Mouse (Mus musculus): ENCODE measurements around the gene Gmds.
A peak's percentile ranks its signal among the peaks of the same experiment; 100 is the strongest.

The Gmds gene

GRCm38 (mm10) chr13:31956112-31956511 lies 382.4 kb downstream of the Gmds start:
- no peak for DNase-seq (ENCODE audit: low spot score)

DNA sequence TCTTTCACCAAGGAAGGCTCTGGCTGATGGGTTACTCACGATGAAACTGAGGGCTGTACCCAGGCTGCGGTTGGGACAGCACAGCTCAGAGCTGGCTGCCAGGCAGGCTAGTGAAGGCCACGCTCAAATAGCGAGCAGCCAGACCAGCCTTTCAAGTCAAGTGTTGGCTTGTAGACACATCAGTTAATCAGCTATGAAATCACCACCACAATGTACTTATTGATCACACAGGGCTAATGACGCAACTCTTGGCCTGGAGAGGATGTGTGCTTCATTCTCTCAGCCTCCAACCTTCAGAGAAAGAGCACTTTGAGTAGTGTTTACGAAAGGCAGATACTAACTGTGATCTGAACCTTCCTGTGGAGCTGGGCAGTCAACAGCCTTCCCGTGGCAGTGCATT lies 383.4 kb downstream of the Gmds start:
- DNase-seq (ENCODE audit: low spot score), result peak; percentile 36

- no peak for DNase-seq (ENCODE audit: low spot score)
These were observed 393.8 kb downstream of the Gmds start for GRCm38 (mm10) chr13:31944676-31945210.

- DNase-seq (ENCODE audit: low spot score), result no peak
These were observed 394.9 kb downstream of the Gmds start for GRCm38 (mm10) chr13:31943482-31944275.

DNA sequence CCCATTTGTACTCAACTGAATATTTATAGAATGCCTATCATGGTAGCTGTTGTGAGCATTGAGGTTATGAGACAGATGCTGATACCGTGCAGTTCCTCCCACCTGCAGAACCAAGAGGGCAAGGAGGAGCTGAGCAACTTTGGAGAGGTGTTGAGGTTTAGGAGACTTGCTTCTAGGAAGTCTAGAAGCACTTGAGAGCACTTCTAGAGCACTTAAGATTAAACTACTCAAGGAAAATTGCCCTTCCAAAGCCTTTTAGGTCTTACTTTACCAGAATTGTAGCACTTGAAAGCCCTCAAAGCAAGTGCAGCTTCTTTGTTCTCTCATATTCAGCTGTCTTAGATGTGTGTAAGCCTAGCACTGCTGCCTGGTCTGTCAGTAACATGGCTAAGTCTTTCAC lies 409.2 kb downstream of the Gmds start:
- DNase-seq (ENCODE audit: low spot score), result no peak

GRCm38 (mm10) chr13:31926599-31926998 lies 411.9 kb downstream of the Gmds start:
- DNase-seq (ENCODE audit: low spot score), result no peak

DNA sequence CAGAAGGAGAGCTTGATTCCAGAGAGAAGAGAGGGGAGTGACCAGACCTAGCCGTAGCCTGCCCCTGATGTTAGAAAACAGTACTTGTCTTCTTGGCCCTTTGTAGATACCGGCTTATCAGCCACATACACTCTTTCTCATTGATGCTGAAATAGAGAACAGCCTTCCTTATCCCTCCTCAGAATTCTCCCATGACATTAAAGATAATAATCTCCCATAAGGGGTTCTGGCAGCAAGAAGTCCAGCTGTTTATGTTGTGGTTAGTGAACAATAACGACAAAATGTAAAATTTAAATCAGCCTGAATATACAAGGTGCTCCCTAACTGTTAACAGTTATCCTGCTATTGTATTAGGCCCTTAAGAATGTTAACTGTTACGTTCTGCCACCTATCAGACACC lies 414.0 kb downstream of the Gmds start:
- DNase-seq (ENCODE audit: low spot score), result no peak

DNA sequence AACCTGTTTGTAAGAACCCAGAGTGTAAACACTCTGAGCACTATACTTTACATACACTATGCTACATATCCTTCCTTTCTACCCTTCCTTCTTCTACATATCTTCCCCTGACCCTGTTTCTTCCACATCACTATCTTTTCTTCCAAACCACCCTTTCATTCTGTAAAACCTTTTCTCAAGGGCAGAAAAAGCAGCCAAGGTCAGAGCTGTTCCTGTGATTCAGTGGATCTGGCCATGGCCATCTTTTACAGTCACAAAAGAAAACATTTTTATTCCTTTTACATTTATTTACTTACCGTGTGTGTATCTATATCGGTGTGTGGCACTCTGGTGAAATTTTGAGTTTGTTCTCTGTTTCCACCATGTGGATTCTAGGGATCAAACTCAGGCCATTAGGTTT lies 418.8 kb downstream of the Gmds start:
- DNase-seq (ENCODE audit: low spot score), result no peak

- no peak for DNase-seq (ENCODE audit: low spot score)
These were observed 421.2 kb downstream of the Gmds start for GRCm38 (mm10) chr13:31917387-31917786.

- no peak for DNase-seq (ENCODE audit: low spot score)
These were observed 422.8 kb downstream of the Gmds start for GRCm38 (mm10) chr13:31915748-31916147.

- no peak for DNase-seq (ENCODE audit: low spot score)
These were observed 423.5 kb downstream of the Gmds start for GRCm38 (mm10) chr13:31914901-31915587.

DNA sequence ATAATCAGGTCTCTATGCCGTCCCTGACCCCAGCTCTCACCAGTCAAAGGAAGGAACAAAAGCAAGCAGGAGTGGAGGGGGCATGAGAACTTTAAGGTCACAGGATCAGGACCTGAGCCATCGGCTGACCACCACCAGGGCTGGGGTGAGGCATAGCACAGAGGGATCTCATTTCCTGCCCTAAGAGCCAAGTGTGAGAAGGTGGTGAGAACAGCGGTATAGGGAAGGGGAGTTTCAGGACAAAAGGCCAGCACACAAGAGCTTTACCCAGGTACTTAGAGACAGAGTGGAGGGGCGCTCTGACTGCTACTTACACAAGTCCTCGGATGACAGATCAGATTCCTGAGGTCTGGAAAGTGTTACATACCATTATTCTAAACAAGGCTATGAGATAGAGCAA lies 426.6 kb downstream of the Gmds start:
- no peak for DNase-seq (ENCODE audit: low spot score)

GRCm38 (mm10) chr13:31911362-31911761 lies 427.2 kb downstream of the Gmds start:
- no peak for DNase-seq (ENCODE audit: low spot score)

DNA sequence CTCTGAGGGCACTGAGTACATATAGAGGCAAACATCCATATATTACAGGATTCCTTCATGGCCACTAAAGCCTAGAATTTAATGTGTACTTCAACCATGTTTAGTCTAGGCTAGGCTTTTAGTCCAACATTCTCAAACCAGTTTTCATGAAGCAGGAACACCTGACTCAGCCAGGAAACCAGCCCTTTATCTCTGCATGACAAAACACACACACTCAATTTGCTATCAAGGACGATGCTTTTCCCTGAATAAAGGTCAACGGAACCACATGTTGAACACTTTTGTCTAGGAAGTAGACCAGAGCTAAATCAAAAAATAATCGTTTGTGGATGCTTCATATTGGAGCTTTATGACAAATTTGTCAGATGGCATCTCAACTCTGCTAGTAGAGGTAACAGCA lies 429.5 kb downstream of the Gmds start:
- no peak for DNase-seq (ENCODE audit: low spot score)

- no peak for DNase-seq (ENCODE audit: low spot score)
These were observed 432.0 kb downstream of the Gmds start for GRCm38 (mm10) chr13:31906514-31906913.

DNA sequence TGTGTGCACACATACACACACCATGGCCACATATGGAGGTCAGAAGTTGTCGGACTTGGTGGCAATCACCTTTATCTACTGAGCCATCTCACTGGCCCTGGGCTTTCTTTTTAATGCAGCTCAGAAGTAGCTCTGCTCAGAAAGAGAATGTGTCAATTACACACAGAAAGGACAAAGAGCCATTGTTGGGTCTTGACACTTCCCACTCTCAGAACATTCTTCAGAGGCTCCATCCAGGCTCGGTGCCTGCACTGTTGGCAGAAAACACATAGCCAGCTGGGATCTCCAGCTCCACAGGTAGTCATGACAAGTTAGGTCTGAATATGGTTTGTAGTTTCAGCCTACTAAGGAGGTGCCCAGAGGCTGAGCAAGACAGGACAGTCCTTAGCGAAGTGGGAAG lies 438.3 kb downstream of the Gmds start:
- no peak for DNase-seq (ENCODE audit: low spot score)

DNA sequence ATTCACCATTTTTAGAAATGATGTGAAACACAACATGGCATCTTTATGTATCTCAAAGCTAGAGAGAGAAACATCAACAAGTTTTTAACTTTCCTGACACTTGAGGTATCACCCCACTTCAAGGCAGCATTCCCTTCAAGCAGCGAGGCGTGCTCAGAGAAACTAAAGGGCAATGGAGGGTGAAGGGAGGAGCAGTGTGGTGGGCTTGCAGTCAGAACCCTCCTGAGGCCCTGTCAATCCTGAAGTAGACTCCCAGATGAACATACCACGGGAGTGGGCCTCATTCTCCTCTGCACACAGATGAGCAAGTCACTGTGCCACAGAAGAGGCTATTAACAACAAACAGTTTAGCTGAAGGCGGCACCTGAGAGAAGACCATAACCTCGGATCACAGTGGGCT lies 439.1 kb downstream of the Gmds start:
- DNase-seq (ENCODE audit: low spot score), result no peak

DNA sequence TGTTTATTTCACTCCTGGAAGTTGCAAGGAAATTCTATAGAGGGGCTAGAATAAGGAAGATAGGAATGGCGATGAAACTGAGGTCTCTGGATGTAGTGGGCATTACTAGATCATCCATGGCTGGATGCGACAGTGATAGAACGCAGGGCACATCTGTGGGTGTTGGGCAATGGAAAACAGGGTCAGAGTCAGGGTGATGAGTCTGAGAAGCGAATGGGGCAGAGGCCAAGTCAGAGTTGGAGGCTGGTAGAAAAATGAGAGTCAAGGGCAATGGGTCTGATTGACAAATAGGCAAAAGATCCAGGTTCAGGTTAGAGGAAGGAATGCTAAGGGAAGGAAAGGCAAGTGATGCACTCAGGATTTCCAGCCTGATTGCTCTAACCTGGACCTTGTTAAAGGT lies 441.0 kb downstream of the Gmds start:
- no peak for DNase-seq (ENCODE audit: low spot score)

GRCm38 (mm10) chr13:31894511-31894910 lies 444.0 kb downstream of the Gmds start:
- DNase-seq (ENCODE audit: low spot score), result no peak

GRCm38 (mm10) chr13:31892913-31893514 lies 445.5 kb downstream of the Gmds start:
- DNase-seq (ENCODE audit: low spot score), result no peak

DNA sequence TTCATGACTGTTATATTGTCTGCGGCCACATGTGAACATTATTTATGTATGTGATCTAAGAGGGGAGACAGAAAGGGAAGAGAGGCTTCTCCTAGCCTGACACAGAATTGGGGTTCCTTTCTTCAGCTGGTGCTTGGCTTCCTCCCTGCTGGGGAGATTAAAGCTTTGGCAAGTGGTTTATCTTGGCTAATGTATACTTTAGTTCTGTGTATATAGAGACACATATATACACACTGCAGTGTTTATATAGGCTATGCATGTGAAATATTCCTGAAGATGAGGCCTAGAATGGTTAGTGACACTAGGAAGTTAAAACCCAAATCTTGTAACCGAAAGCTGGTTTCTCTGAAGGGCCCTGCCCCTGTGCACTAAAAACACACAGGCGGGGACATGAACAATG lies 450.0 kb downstream of the Gmds start:
- no peak for DNase-seq (ENCODE audit: low spot score)

DNA sequence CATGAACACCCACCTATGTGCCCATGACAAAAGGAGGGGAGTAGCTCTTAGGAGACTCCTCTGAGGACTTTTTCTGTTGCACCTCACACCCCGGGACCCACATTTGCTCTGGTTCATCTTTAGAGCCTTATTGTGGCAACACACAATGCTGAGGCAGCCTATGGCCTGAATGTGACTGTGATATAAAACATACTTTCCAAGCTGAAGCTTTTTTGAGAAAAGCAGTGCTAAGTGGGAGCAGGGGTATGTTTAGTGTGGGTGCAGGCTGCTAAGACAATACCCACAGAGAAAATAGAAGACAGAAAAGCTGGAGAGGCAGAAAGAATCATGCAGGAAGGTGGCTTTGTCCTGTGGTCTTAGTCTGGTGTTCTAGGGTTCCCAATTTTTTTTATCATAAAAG lies 452.8 kb downstream of the Gmds start:
- DNase-seq (ENCODE audit: low spot score), result no peak

All from urinary bladder, postnatal 25 days (tissue).